Mouse (Mus musculus) mouse trophoblast stem cell (cell line): ENCODE data around the gene Asb1.

Source experiments
- in situ Hi-C, 2 experiments: fragments of 300-500 bp; cut with MseI, MboI; formaldehyde crosslinking; loops; 2 replicates in 1 of 2; 3 replicates in 1 of 2; pipeline ENCODE4 v1.15.1; 2025

Gene Asb1

DNA sequence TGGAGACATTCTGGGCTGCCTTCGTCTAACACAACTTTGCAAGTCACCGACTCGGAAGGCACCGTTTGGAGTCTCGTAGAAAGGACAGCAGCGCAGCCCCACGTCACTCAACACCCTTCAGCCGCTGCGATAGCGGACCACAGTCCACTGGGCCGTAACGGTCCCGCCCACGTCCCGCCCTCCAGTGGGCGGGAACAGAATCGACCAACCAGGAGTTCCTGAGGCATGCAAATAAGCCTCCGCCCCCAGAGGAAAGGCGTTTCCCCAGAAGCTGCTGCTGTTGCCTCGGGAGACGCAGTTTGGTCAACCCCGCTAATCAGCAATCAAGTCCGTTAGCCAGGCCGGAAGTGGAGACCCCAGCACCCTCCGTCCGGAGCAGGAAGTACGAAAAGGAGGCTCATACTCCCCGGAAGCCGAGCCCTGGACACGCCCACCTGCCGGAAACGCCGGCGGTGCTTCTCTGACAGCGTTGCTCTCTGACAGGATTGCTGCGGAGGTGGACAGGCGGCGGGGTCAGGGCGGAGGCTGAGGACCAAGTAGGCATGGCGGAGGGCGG lies at the start of gene Asb1:
Gene Asb1 (plus strand): TSS at position 274 of the 556 bp plus-strand sequence.
- in situ Hi-C loops, result no loop called here

DNA sequence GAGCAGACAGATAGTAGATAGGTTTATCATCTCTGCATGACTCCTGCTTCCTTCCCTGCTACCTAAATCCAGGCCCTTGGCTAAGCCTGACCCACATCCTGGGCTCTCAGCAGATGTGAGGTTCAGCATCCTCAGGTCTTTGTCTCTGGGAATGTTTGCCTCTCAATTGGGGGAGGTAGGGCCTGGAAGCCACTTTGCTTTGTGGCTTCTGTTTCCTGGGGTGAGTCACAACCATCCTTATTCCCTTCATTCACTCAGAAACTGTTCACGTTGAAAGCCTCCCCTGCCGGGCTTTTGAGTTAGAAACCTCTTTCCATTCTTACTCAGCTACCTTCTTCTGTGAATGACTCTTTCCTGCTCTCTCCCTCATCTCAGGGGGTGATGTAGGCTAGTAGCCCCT lies 47.6 kb upstream of the Asb1 start:
- in situ Hi-C loops, result no loop called here

- in situ Hi-C loops, result no loop called here
Observed at GRCm38 (mm10) chr1:91493938-91494337, 46.4 kb upstream of the Asb1 start.

DNA sequence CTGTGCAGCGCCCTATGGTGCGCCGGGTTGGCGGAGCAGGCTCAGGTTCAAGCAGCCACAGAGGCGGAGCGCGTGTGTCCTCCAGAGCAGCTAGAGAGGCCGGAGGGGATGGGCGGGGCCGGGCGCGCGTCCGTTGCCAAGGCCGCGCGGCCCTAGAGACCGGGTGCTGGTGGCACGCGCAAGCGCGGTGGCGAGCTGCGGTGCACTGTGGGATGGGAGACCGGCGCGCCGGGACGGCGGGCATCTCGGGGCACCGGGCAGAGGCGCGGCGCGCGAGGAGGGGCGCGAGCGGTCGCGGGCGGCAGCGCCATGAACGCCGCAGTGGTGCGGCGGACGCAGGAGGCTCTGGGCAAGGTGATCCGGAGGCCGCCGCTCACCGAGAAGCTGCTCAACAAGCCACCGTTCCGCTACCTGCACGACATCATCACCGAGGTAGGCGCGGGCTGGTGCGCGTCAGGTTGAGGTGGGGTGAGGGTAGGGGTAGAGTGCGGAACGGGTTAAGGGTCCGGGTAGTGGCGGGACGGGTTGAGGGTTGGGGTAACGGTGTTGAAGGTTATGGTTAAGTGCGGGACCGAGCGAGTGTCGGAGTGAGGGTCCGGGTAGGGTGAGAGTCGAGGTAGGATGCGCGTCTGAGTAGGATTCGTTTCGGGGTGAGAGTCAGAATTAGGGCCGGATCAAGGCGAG lies 45.7 kb upstream of the Asb1 start, which contains the start of gene Traf3ip1:
Gene Traf3ip1 (plus strand): TSS at position 191 of the 684 bp plus-strand sequence.
- in situ Hi-C loops, result no loop called here

GRCm38 (mm10) chr1:91495321-91495720 lies 45.0 kb upstream of the Asb1 start:
- in situ Hi-C loops, result no loop called here

DNA sequence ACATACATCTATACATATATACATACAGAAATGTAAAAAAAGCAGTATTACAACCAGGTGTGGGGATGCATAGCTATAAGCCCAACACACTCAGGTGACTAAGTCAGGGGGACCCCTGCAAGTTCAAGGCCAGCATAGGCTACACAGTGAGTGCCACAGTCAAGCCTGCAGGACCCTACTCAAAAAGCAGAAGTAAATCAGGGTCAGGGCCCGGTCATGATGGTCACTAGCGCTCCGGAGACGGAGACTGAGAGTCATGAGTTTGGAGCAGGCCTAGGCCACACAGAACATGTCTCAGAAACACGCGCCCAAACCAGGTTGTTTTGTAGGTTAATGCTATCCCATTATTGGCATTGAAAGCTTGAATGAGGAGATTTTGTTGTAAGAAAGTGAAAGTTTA lies 41.8 kb upstream of the Asb1 start:
- in situ Hi-C loops, result no loop called here

DNA sequence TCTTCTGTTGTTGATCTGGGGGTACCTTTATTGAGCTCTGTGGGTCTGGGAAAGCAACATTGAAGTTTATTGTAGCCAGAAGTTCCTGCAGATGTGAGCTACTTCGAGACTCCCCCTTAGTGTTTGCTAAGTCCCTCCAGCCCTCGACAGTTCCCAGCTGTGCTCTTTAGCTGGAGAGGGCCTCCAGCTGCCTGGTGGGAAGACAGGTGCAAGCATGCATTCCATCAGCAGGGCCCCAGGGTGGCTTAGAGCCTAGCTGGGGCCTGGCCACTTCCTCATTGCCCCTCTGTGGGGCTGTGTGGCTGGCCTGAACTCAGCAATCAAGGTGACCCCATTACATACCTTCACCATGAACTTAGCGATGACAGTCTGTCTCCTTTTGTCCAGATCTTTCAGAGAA lies 35.7 kb upstream of the Asb1 start:
- in situ Hi-C loops, result no loop called here

GRCm38 (mm10) chr1:91514916-91515315 lies 25.4 kb upstream of the Asb1 start:
- in situ Hi-C loops, result no loop called here

- in situ Hi-C loops, result no loop called here
Observed at GRCm38 (mm10) chr1:91515642-91516041, 24.7 kb upstream of the Asb1 start.

GRCm38 (mm10) chr1:91523759-91524158 lies 16.6 kb upstream of the Asb1 start:
- in situ Hi-C loops, result no loop called here

DNA sequence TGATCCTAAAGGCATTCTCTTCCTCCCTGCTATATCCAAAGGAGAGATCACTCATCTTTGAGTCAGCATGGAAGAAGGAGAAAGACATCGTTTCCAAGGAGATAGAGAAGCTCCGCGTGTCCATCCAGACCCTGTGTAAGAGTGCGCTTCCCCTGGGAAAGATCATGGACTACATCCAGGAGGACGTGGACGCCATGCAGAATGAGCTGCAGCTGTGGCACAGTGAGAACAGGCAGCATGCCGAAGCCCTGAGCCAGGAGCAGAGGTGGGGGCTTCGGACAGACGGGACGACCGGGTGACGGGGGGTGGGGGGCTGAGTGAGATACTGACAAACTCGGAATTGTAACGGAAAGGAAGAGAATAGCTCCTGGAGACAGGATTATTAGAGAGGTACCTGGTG lies 14.5 kb upstream of the Asb1 start:
- in situ Hi-C loops, result no loop called here

DNA sequence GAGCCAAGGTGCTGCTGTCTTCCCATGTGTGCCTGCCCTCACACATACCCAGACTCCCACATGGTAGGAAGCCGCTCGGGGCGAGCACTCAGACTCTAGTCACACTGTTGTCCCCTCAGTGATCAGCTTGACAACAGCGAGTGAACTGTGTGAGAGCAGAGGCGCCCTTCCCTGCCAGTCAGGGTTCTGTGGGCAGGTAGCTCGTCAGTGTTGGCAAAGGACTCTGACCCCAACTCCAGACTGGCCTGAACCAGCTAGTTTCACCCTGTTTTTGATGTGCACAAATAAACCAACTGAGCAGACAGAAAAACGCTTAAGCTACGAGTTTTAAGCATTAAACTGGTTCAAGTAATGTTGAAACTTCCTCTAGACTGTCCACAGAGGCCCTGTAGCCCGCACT lies 10.2 kb upstream of the Asb1 start:
- in situ Hi-C loops, result no loop called here

GRCm38 (mm10) chr1:91532243-91532642 lies 8.1 kb upstream of the Asb1 start:
- in situ Hi-C loops, result no loop called here

DNA sequence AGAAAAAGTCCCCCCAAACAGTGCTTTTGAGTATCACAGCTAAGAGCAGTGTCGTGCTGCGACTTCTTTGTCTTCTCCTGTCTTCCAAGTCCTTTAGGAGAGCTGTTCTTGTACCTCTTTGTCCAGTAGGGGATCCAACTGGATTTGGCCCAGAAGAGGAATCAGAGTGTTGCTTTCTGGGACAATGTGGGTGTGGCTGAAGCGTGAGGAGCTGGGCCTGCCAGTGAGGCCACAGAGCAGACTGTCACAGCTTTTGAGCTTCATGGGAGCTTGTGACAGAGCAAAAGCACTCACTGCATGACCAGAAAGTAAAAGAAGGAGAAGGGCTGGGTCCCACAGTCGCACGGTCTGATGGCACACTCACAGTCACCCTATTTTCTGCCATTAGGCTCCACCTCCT lies 7.5 kb upstream of the Asb1 start:
- in situ Hi-C loops, result no loop called here

GRCm38 (mm10) chr1:91533483-91533882 lies 6.9 kb upstream of the Asb1 start:
- in situ Hi-C loops, result no loop called here

DNA sequence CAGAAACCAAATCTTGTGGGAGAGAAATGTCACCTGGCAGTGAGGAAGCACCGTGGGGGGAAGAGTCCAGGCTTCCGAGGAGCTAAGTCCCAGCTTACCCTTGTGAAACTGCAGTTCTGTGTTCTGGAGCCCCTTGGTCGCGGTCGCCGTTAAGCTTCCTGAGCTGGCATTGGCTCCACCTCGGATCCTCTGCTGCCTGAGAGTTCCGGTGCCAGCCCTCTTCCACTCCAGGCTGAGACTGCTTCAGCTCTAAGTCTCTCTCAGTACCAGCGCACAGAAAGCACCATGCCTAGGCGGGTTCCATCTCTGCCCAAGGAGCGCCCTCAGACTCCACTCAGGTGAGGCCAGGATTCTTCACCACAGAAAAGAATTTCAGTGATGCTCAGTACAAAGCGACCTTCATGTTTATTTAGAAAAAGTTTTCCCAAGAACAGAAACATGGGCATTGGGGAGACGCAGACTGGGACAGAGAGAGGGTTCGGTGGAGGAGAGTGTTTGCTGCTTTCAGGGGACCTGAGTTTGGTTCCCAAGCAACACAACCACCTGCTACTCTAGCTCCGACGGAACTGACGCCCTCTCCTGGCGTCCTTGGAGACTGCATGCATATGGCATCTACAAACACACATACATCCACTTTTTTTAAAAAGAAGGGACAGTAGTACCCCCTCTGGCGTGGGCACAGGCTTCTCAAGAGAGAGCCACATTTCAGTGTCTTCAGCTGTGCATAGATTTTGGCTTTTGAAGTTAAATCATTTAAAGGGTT lies 6.2 kb upstream of the Asb1 start:
- in situ Hi-C loops, result no loop called here

- in situ Hi-C loops, result no loop called here
Observed at GRCm38 (mm10) chr1:91537786-91538569, 2.4 kb upstream of the Asb1 start.

GRCm38 (mm10) chr1:91538570-91538929 lies 1.8 kb upstream of the Asb1 start:
- in situ Hi-C loops, result no loop called here

GRCm38 (mm10) chr1:91539246-91539645 lies 1.1 kb upstream of the Asb1 start:
- in situ Hi-C loops, result no loop called here

DNA sequence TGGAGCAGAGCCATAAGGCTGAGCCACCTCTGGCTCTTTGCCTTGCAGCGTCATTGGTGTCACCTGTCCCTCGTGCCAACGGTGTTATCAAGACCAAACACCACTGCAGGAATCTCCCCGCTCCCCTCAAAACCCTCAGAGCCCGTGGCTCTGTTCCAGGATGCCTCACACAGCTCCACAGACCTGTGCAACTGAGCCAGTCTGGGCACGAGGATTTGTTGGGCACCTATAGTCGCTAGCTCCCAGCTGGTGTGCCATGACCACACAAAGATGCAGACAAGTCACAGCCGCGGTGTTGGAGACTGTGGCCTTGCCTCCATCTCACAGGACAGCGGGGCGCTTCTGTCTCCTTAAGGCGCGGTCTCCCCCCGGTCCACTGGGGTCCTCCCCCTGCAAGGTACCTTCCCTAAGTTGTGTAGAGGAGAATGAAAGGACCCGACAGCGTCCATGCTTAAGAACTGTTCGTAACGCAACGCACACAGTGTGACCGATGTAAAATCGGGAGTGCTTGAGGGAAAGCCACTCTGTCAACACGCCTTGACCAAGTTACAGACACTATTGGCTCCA lies 557 bp upstream of the Asb1 start:
- in situ Hi-C loops, result no loop called here

DNA sequence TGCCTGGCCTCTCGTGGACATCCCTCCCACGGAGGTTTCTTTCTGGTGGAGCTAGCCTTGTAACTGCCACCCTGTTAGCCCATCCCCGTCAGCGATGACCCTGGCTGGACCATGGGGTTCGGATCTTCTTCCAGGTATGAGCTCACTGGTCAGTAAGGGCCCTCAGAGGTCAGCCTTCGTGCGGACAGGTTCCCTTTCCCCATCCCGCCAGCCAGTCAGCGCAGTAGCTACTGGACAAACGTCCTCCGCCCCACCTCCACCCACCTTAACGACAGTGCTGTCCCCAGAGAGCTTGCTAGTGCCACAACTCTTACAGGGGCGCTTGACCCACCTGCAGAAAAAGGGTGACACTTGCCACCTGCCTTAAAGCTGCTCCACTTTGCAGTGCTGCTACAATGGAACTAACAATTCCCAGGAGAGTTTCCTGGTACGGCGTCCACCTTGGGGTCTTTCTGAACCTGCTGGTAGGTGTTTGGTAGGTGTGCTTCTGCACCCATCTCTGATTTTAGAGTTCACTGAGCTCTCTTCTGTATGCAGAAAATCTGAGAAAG lies 773 bp downstream of the Asb1 start:
- in situ Hi-C loops, result no loop called here

DNA sequence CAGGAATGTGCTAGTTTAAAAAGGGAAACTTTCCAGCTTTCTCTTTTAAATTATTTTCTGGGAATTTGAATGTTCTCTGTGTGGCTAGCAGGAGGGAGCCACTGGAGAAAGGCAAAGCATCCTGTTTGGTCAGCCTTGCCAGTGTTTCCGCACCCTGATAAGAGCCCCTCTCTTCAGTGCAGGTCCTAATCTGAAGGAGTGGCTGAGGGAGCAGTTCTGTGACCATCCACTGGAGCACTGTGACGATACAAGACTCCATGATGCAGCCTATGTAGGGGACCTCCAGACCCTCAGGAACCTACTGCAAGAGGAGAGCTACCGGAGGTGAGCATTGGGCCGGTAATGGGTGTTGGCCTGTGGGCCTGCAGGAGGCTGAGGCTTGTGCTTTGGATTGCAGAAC lies 3.6 kb downstream of the Asb1 start:
- in situ Hi-C loops, result no loop called here
